Mouse (Mus musculus) brown adipose tissue, adult 24 weeks (tissue): ENCODE results near the gene Dchs1. TPM values are rescaled to one million over a fixed set of nuclear protein-coding genes. Genes with fewer than 3 reads are reported as not detected.

Source experiments
- H3K27ac ChIP-seq: fragments of 200-500 bp; replicated peaks from 2 replicates; pipeline ENCODE4 v1.5.1; 2012; ENCODE audit warnings: low read depth, mild to moderate bottlenecking, low read length
- H3K4me1 ChIP-seq: fragments of 200-500 bp; 2 replicates; pipeline ENCODE4 v1.6.1; 2012; ENCODE audit warnings: low read length, mixed read lengths; ENCODE audit not compliant: control insufficient read depth, insufficient read depth, insufficient read length
- H3K4me3 ChIP-seq: fragments of 200-500 bp; 2 replicates; pipeline ENCODE4 v1.5.1; 2012; ENCODE audit warnings: low read depth, mild to moderate bottlenecking, low read length, moderate library complexity; ENCODE audit not compliant: insufficient read depth
- polyA plus RNA-seq: library from polyadenylated mRNA; stranded (reverse); fragments of >200 nt; gene quantifications from 2 replicates; pipeline ENCODE4 v1.2.4, GENCODE M21; 2012; ENCODE audit not compliant: missing spikeins, insufficient read depth, insufficient read length

Dchs1 gene
- 0.55 and 0.71 TPM in 2 replicates for polyA plus RNA-seq

- peak within 1 kb of the TSS; percentile 81 for H3K4me3 ChIP-seq
- peaks cover 9% of the 10 kb centered on the region for H3K4me1 ChIP-seq
- peak within 1 kb of the TSS; percentile 94 for H3K27ac ChIP-seq
Observed at GRCm38 (mm10) chr7:105787285-105788140, at the start of gene Dchs1. Gene Dchs1 (minus strand): TSS chr7:105787654.

- Histone ChIP-seq H3K27ac (no peak overlapping the region), H3K4me3 (no peak overlapping the region), H3K4me1 (no peaks in the 10 kb centered on the region)
Observed at GRCm38 (mm10) chr7:105824281-105824680, 36.8 kb upstream of the Dchs1 start.

GRCm38 (mm10) chr7:105818483-105818882 lies 31.0 kb upstream of the Dchs1 start:
- Histone ChIP-seq H3K4me3 (no peak overlapping the region), H3K27ac (no peak overlapping the region)

GRCm38 (mm10) chr7:105816736-105817135 lies 29.3 kb upstream of the Dchs1 start:
- H3K27ac ChIP-seq, result no peak overlapping the region
- peaks cover 3% of the 10 kb centered on the region; the same call in 1 of the 2 replicates for H3K4me1 ChIP-seq
- H3K4me3 ChIP-seq, result no peak overlapping the region

More at GRCm38 (mm10) chr7:105818483-105818882, 31.0 kb upstream of the Dchs1 start:
- H3K4me1 ChIP-seq, result no peaks in the 10 kb centered on the region

- Histone ChIP-seq H3K4me1 (peaks cover 15% of the 10 kb centered on the region), H3K27ac (peak overlapping the region; percentile 63; the same call in 1 of the 2 replicates), H3K4me3 (no peak overlapping the region)
Observed at GRCm38 (mm10) chr7:105813326-105813725, 25.9 kb upstream of the Dchs1 start.

GRCm38 (mm10) chr7:105812566-105812965 lies 25.1 kb upstream of the Dchs1 start:
- Histone ChIP-seq H3K27ac (no peak overlapping the region; the same call in 1 of the 2 replicates), H3K4me1 (peaks cover 15% of the 10 kb centered on the region), H3K4me3 (no peak overlapping the region)

- peaks cover 18% of the 10 kb centered on the region for H3K4me1 ChIP-seq
- peak overlapping the region; percentile 64 for H3K27ac ChIP-seq
- no peak overlapping the region for H3K4me3 ChIP-seq
Observed at GRCm38 (mm10) chr7:105811516-105811915, 24.1 kb upstream of the Dchs1 start.

GRCm38 (mm10) chr7:105810877-105811489 lies 23.5 kb upstream of the Dchs1 start, which contains the start of gene Mrpl17:
Gene Mrpl17 (minus strand): TSS chr7:105811099.
- peak within 1 kb of the TSS; percentile 99 for H3K27ac ChIP-seq
- peak within 1 kb of the TSS; percentile 96 for H3K4me3 ChIP-seq
- H3K4me1 ChIP-seq, result peaks cover 18% of the 10 kb centered on the region

GRCm38 (mm10) chr7:105810280-105810876 lies 22.9 kb upstream of the Dchs1 start:
- peaks cover 18% of the 10 kb centered on the region for H3K4me1 ChIP-seq

GRCm38 (mm10) chr7:105809836-105810235 lies 22.4 kb upstream of the Dchs1 start:
- Histone ChIP-seq H3K27ac (peak overlapping the region; percentile 99), H3K4me3 (peak overlapping the region; percentile 96), H3K4me1 (peaks cover 18% of the 10 kb centered on the region)

More at GRCm38 (mm10) chr7:105810280-105810876, 22.9 kb upstream of the Dchs1 start:
- Histone ChIP-seq H3K4me3 (peak overlapping the region; percentile 96), H3K27ac (peak overlapping the region; percentile 99)

- Histone ChIP-seq H3K4me3 (no peak overlapping the region), H3K27ac (peak overlapping the region; percentile 91), H3K4me1 (peaks cover 22% of the 10 kb centered on the region)
Observed at GRCm38 (mm10) chr7:105808385-105808784, 20.9 kb upstream of the Dchs1 start.

GRCm38 (mm10) chr7:105806716-105807115 lies 19.3 kb upstream of the Dchs1 start:
- Histone ChIP-seq H3K27ac (no peak overlapping the region), H3K4me1 (peaks cover 26% of the 10 kb centered on the region), H3K4me3 (no peak overlapping the region)

GRCm38 (mm10) chr7:105806125-105806524 lies 18.7 kb upstream of the Dchs1 start:
- Histone ChIP-seq H3K4me3 (no peak overlapping the region), H3K27ac (no peak overlapping the region), H3K4me1 (peaks cover 29% of the 10 kb centered on the region)

GRCm38 (mm10) chr7:105803428-105803827 lies 16.0 kb upstream of the Dchs1 start:
- no peak overlapping the region for H3K4me3 ChIP-seq
- peaks cover 18% of the 10 kb centered on the region for H3K4me1 ChIP-seq
- no peak overlapping the region for H3K27ac ChIP-seq

GRCm38 (mm10) chr7:105802771-105803170 lies 15.3 kb upstream of the Dchs1 start:
- Histone ChIP-seq H3K27ac (peak overlapping the region; percentile 80; the same call in 1 of the 2 replicates), H3K4me1 (peaks cover 18% of the 10 kb centered on the region), H3K4me3 (no peak overlapping the region)
